Mouse (Mus musculus) bone marrow macrophage, adult 2 months (primary cell): ENCODE results near the gene Npas3.

Experiments
- CTCF ChIP-seq: IDR thresholded peaks from 2 replicates; pipeline ENCODE4 v1.5.1; 2012; ENCODE audit warnings: low read depth, mild to moderate bottlenecking, low read length, moderate library complexity
- POLR2A ChIP-seq: IDR thresholded peaks from 2 replicates; pipeline ENCODE4 v1.6.1; 2012; ENCODE audit warnings: mild to moderate bottlenecking, low read depth, low read length, borderline replicate concordance

DNA sequence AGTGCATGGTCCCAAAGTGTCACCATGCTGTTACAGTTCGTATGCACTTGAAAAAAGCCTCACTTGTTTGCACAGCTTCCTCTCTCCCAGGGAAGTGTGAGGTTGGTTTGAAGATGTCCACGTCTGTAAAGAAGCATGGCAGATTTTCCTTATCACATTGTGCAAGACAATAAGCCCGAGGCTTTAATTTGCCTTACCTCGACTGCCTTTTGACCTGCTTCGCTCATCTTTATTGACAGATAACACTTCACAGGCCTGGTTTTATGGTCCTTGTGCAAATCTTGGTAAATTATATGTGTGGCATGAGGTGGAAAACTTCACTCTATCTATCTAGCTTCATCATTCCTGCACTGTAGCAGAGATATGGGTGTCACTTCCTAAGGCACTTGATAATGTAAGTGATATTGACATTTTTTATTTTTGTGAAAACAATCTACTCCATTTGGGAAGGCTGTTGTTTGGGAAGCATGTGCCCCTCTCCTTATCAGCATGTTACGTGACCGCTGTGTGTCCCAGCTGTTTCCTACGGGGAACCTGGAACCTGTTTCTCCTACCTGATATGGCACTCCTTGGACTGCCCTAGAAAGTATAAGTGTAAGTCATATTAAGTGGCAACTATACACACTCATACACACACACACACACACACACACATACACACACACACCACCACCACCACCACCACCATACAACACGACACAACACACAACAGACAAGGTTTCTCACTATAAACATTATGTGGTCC, 450.2 kb downstream of the Npas3 start:
- no peak for TF ChIP-seq POLR2A
- TF ChIP-seq CTCF = no peak
